Mouse (Mus musculus) mature B cell (primary cell): Measurements from ENCODE around the gene Bdh1.

Source experiments
- in situ Hi-C: fragments of 300-500 bp; cut with MboI; formaldehyde crosslinking; loops from 2 replicates; pipeline ENCODE4 v1.14.3; 2019

The Bdh1 gene

GRCm38 (mm10) chr16:31500969-31501750, 79.1 kb downstream of the Bdh1 start:
- in situ Hi-C loops: no loop called here

- in situ Hi-C loops: no loop called here
Observed at GRCm38 (mm10) chr16:31501751-31502365, 79.8 kb downstream of the Bdh1 start.

- in situ Hi-C loops: no loop called here
Observed at GRCm38 (mm10) chr16:31506665-31507456, 84.8 kb downstream of the Bdh1 start.

- in situ Hi-C loops: no loop called here
Observed at GRCm38 (mm10) chr16:31507457-31507755, 85.3 kb downstream of the Bdh1 start.

GRCm38 (mm10) chr16:31507794-31508526, 85.9 kb downstream of the Bdh1 start:
- in situ Hi-C loops: no loop called here
